ENCODE assay signal across 27 mouse cellular contexts in genomic region chr19:15108441-15109026, GRCm38 (mm10).
A peak's percentile ranks its signal among the peaks of the same experiment; 100 is the strongest.
DNase-seq lines count a peak whose midpoint lies in the region; ATAC-seq and TF ChIP-seq lines count a peak whose summit lies in the region.
"Had no signal": no experiment of that assay in that cellular context is flagged by ENCODE, and none has a peak within 500 bp of the region (broad histone marks: within the 10 kb centered on the region; RNA-seq: fewer than 3 reads in every experiment).

No protein-coding gene starts in this region.

- whole genome bisulfite sequencing in hindbrain, postnatal 0 days: 20% methylated on average over 4 of the region's 4 CpGs
- 32% methylated on average over 4 of the region's 4 CpGs for WGBS in hindbrain, embryonic 16.5 days

- no peaks in the 10 kb centered on the region for H3K9me3 ChIP-seq in hindbrain, postnatal 0 days (ENCODE audit: low read length)
- no peaks in the 10 kb centered on the region for H3K9me3 ChIP-seq in hindbrain, embryonic 16.5 days (ENCODE audit: control insufficient read depth, low read length)
- H3K9me3 ChIP-seq: embryonic facial prominence, embryonic 12.5 days; heart, embryonic 10.5 days; heart, embryonic 15.5 days; hindbrain, embryonic 13.5 days; kidney, embryonic 15.5 days; limb, embryonic 12.5 days; liver, embryonic 15.5 days; midbrain, embryonic 13.5 days had no signal

- ATAC-seq in hindbrain, postnatal 0 days: no peak
- ATAC-seq in hindbrain, embryonic 16.5 days: no peak
- no peak for ATAC-seq in inflammation-experienced regulatory T-cells, adult 6 months
- ATAC-seq: midbrain, embryonic 13.5 days had no signal

- H3K4me2 ChIP-seq in hindbrain, postnatal 0 days (ENCODE audit: low read depth, low read length): no peak overlapping the region
- H3K4me2 ChIP-seq in hindbrain, embryonic 16.5 days (ENCODE audit: low read length): no peak overlapping the region
- H3K4me2 ChIP-seq: embryonic facial prominence, embryonic 12.5 days; heart, embryonic 15.5 days; hindbrain, embryonic 13.5 days; kidney, embryonic 15.5 days; limb, embryonic 12.5 days; liver, embryonic 15.5 days; lung, embryonic 14.5 days; midbrain, embryonic 13.5 days; neural tube, embryonic 15.5 days had no signal

- H3K4me1 ChIP-seq in hindbrain, postnatal 0 days (ENCODE audit: insufficient read depth, low read length): no peaks in the 10 kb centered on the region
- no peaks in the 10 kb centered on the region for H3K4me1 ChIP-seq in hindbrain, embryonic 16.5 days (ENCODE audit: control insufficient read depth, insufficient read depth, low read depth, low read length)
- H3K4me1 ChIP-seq: embryonic facial prominence, embryonic 12.5 days; heart, embryonic 10.5 days; heart, embryonic 15.5 days; hindbrain, embryonic 13.5 days; kidney, embryonic 15.5 days; limb, embryonic 12.5 days; liver, embryonic 15.5 days; midbrain, embryonic 13.5 days; neural tube, embryonic 15.5 days had no signal

- no peak overlapping the region for H3K27ac ChIP-seq in hindbrain, postnatal 0 days
- H3K27ac ChIP-seq in hindbrain, embryonic 16.5 days (ENCODE audit: low read depth, low read length): no peak overlapping the region
- H3K27ac ChIP-seq: embryonic facial prominence, embryonic 12.5 days; heart, embryonic 10.5 days; heart, embryonic 15.5 days; hindbrain, embryonic 13.5 days; kidney, embryonic 15.5 days; left cerebral cortex, adult 2 months; limb, embryonic 12.5 days; liver, embryonic 15.5 days; midbrain, embryonic 13.5 days; neural tube, embryonic 15.5 days had no signal

- no peaks in the 10 kb centered on the region for H3K27me3 ChIP-seq in hindbrain, postnatal 0 days (ENCODE audit: insufficient read depth, low read length)
- no peaks in the 10 kb centered on the region for H3K27me3 ChIP-seq in hindbrain, embryonic 16.5 days (replicated peaks; ENCODE audit: control insufficient read depth, insufficient read depth, low read length)
- H3K27me3 ChIP-seq: embryonic facial prominence, embryonic 12.5 days; heart, embryonic 15.5 days; hindbrain, embryonic 13.5 days; kidney, embryonic 15.5 days; limb, embryonic 12.5 days; liver, embryonic 15.5 days; midbrain, embryonic 13.5 days; neural tube, embryonic 15.5 days had no signal

- TF ChIP-seq POLR2A in brain, embryonic 14.5 days (IDR thresholded peaks at IDR 0.05; ENCODE audit: borderline replicate concordance, extremely low read depth, insufficient read depth, insufficient read length, poor library complexity, severe bottlenecking): no peak

- no peaks in the 10 kb centered on the region for H3K36me3 ChIP-seq in hindbrain, postnatal 0 days (ENCODE audit: insufficient read depth, low read length)
- no peaks in the 10 kb centered on the region for H3K36me3 ChIP-seq in hindbrain, embryonic 16.5 days (ENCODE audit: control insufficient read depth, insufficient read depth, low read length)
- H3K36me3 ChIP-seq: embryonic facial prominence, embryonic 12.5 days; heart, embryonic 10.5 days; heart, embryonic 15.5 days; hindbrain, embryonic 13.5 days; kidney, embryonic 15.5 days; limb, embryonic 12.5 days; liver, embryonic 15.5 days; midbrain, embryonic 13.5 days; neural tube, embryonic 15.5 days had no signal

- H3K4me3 ChIP-seq in hindbrain, postnatal 0 days (ENCODE audit: low read length): no peak overlapping the region
- H3K4me3 ChIP-seq in hindbrain, embryonic 16.5 days (ENCODE audit: low read length): no peak overlapping the region
- H3K4me3 ChIP-seq: embryonic facial prominence, embryonic 12.5 days; heart, embryonic 10.5 days; heart, embryonic 15.5 days; hindbrain, embryonic 13.5 days; kidney, embryonic 15.5 days; left cerebral cortex, adult 2 months; limb, embryonic 12.5 days; liver, embryonic 15.5 days; midbrain, embryonic 13.5 days; neural tube, embryonic 15.5 days had no signal

- peak; percentile 7 for DNase-seq in hindbrain, postnatal 0 days (ENCODE audit: low spot score)
- DNase-seq in R1 (ENCODE audit: low read depth, low spot score): peak; percentile 42
- DNase-seq in brain, embryonic 14.5 days (ENCODE audit: low read depth): peak; percentile 86
- peak; percentile 47 for DNase-seq in retina, embryonic 14.5 days (ENCODE audit: low spot score)
- no peak for DNase-seq in cerebellum, adult 11 months
- DNase-seq: adrenal gland, postnatal 14 days; B cell, adult 2 months; cerebellum, adult 2 months; cerebellum, postnatal 14 days; gastrocnemius, postnatal 14 days; kidney, adult 18-20 months; kidney, postnatal 25 days; lung, embryonic 14.5 days; lung, postnatal 14 days; thymus, postnatal 4 days had no signal

- H3K9ac ChIP-seq in hindbrain, postnatal 0 days (replicated peaks; ENCODE audit: low read length): no peak overlapping the region
- no peak overlapping the region for H3K9ac ChIP-seq in hindbrain, embryonic 16.5 days (ENCODE audit: low read depth, low read length)
- H3K9ac ChIP-seq: embryonic facial prominence, embryonic 12.5 days; heart, embryonic 15.5 days; hindbrain, embryonic 13.5 days; kidney, embryonic 15.5 days; limb, embryonic 12.5 days; liver, embryonic 15.5 days; lung, embryonic 14.5 days; midbrain, embryonic 13.5 days; neural tube, embryonic 15.5 days had no signal

- no peak for TF ChIP-seq CTCF in hindbrain, postnatal 0 days (IDR thresholded peaks at IDR 0.05; ENCODE audit: low read depth)
- TF ChIP-seq CTCF in brain, embryonic 14.5 days (IDR thresholded peaks at IDR 0.05; ENCODE audit: borderline replicate concordance, extremely low read depth, insufficient read depth, insufficient read length): no peak
